Comparison of ENCODE assay signal across 10 mouse cellular contexts in genomic region chr3:55114313-55115065, GRCm38 (mm10). TPM values are rescaled to one million over a fixed set of nuclear protein-coding genes. Genes with fewer than 3 reads are reported as not detected.
A peak's percentile ranks its signal among the peaks of the same experiment; 100 is the strongest.
DNase-seq lines count a peak whose midpoint lies in the region; ATAC-seq lines count a peak whose summit lies in the region.
"Had no signal": no experiment of that assay in that cellular context is flagged by ENCODE, and none has a peak within 500 bp of the region (broad histone marks: within the 10 kb centered on the region; RNA-seq: fewer than 3 reads in every experiment).

No protein-coding gene starts in this region.

- peak overlapping the region; percentile 17; the same call in 1 of the 2 replicates for H3K4me2 ChIP-seq in embryonic facial prominence, embryonic 12.5 days (replicated peaks)
- no peak overlapping the region for H3K4me2 ChIP-seq in neural tube, embryonic 15.5 days
- H3K4me2 ChIP-seq: stomach, embryonic 15.5 days had no signal

- no peaks in the 10 kb centered on the region for H3K27me3 ChIP-seq in embryonic facial prominence, embryonic 12.5 days
- H3K27me3 ChIP-seq in neural tube, embryonic 15.5 days (replicated peaks) = no peaks in the 10 kb centered on the region
- H3K27me3 ChIP-seq: stomach, embryonic 15.5 days had no signal

- H3K36me3 ChIP-seq in embryonic facial prominence, embryonic 12.5 days = peaks cover 30% of the 10 kb centered on the region
- H3K36me3 ChIP-seq in neural tube, embryonic 15.5 days = peaks cover 24% of the 10 kb centered on the region

- WGBS in embryonic facial prominence, embryonic 12.5 days = 48% methylated on average over 7 of the region's 7 CpGs
- 80% methylated on average over 7 of the region's 7 CpGs for whole genome bisulfite sequencing in neural tube, embryonic 15.5 days

- ATAC-seq in embryonic facial prominence, embryonic 12.5 days (ENCODE audit: insufficient number of reproducible peaks, insufficient read depth, low FRiP score, low TSS enrichment) = no peak
- ATAC-seq in neural tube, embryonic 15.5 days (ENCODE audit: low FRiP score) = no peak

- H3K9ac ChIP-seq in embryonic facial prominence, embryonic 12.5 days = no peak overlapping the region
- no peak overlapping the region for H3K9ac ChIP-seq in neural tube, embryonic 15.5 days (replicated peaks)
- H3K9ac ChIP-seq: stomach, embryonic 15.5 days had no signal

- peaks cover 15% of the 10 kb centered on the region; the same call in 1 of the 2 replicates for H3K4me1 ChIP-seq in embryonic facial prominence, embryonic 12.5 days
- H3K4me1 ChIP-seq in neural tube, embryonic 15.5 days = peaks cover 20% of the 10 kb centered on the region

- no peak overlapping the region for H3K4me3 ChIP-seq in embryonic facial prominence, embryonic 12.5 days
- H3K4me3 ChIP-seq in neural tube, embryonic 15.5 days (replicated peaks) = no peak overlapping the region
- H3K4me3 ChIP-seq: stomach, embryonic 15.5 days had no signal

- intact Hi-C loops in heart, postnatal 36 days (cut with DNase I) = no loop called here

- H3K27ac ChIP-seq in embryonic facial prominence, embryonic 12.5 days = no peak overlapping the region
- no peak overlapping the region for H3K27ac ChIP-seq in neural tube, embryonic 15.5 days (replicated peaks)
- H3K27ac ChIP-seq: stomach, embryonic 15.5 days had no signal

- DNase-seq in cerebellum, postnatal 25 days = peak; percentile 25 to 36
- no peak for DNase-seq in cerebellum, adult 11-12 months
- peak; percentile 40 for DNase-seq in 416B (ENCODE audit: low read depth)
- DNase-seq in heart, postnatal 36 days = peak; percentile 26 to 34
- no peak for DNase-seq in thymus, postnatal 14 days
- no peak for DNase-seq in thymus, postnatal 10 days (ENCODE audit: low spot score in 2 of 2)
- DNase-seq: midbrain, embryonic 14.5 days had no signal

- H3K9me3 ChIP-seq in embryonic facial prominence, embryonic 12.5 days = no peaks in the 10 kb centered on the region
- H3K9me3 ChIP-seq in neural tube, embryonic 15.5 days (replicated peaks) = no peaks in the 10 kb centered on the region
- H3K9me3 ChIP-seq: stomach, embryonic 15.5 days had no signal

RNA-seq across cellular contexts. Expression of gene Spg20, which starts 2.6 kb away (rescaled TPM):
- polyA plus RNA-seq in embryonic facial prominence, embryonic 12.5 days (2016; fragmentation: Nextera tagmentation; extraction: Ambion mirVana) = 82.4 and 86.5 TPM in 2 replicates
- total RNA-seq in heart, postnatal 36 days (2021) = 10 to 100 TPM; 40.3 to 40.9 TPM
- polyA plus RNA-seq in neural tube, embryonic 15.5 days (2015; fragmentation: Nextera tagmentation; extraction: Ambion mirVana) = 14.4 and 20.0 TPM in 2 replicates

RNA-seq across cellular contexts. Expression of gene Ccdc169, which starts 22.6 kb away (rescaled TPM):
- polyA plus RNA-seq in embryonic facial prominence, embryonic 12.5 days (2016; fragmentation: Nextera tagmentation; extraction: Ambion mirVana) = 0.08 and 0.10 TPM in 2 replicates
- total RNA-seq in heart, postnatal 36 days (2021) = not detected
- polyA plus RNA-seq in neural tube, embryonic 15.5 days (2015; fragmentation: Nextera tagmentation; extraction: Ambion mirVana) = not detected in 2 replicates

RNA-seq across cellular contexts. Expression of gene Ccna1, which starts 59.2 kb away (rescaled TPM):
- 2.8 and 3.1 TPM in 2 replicates for polyA plus RNA-seq in embryonic facial prominence, embryonic 12.5 days (2016; fragmentation: Nextera tagmentation; extraction: Ambion mirVana)
- not detected for total RNA-seq in heart, postnatal 36 days (2021)
- 0.37 and 0.41 TPM in 2 replicates for polyA plus RNA-seq in neural tube, embryonic 15.5 days (2015; fragmentation: Nextera tagmentation; extraction: Ambion mirVana)

Comparison
In these comparisons a context has a peak if more than half of its experiments do, and no peak if none do; other contexts are left out.
1. DNase-seq: peak in cerebellum, postnatal 25 days (2 of 2), 416B (single experiment) and heart, postnatal 36 days (2 of 2); none in cerebellum, adult 11-12 months (single experiment), thymus, postnatal 14 days (single experiment) and thymus, postnatal 10 days (0 of 2).